Mouse (Mus musculus) activated CD4-positive, CD25-positive, alpha-beta regulatory T cell, adult 4 months (primary cell): Measurements from ENCODE around the gene Ube2l6. TPM values are rescaled to one million over a fixed set of nuclear protein-coding genes. Genes with fewer than 3 reads are reported as not detected.
"Not testable (repeated sequence)": the region's sequence is repeated elsewhere in the genome, so short reads cannot be mapped to it uniquely, and the experiment has no call there.

ENCODE experiments used
- ATAC-seq: one replicate; pipeline ENCODE4 v1.8.0; 2017
- polyA plus RNA-seq, 2 experiments: library from polyadenylated mRNA; unstranded; fragments of 100-300 nt; shearing (Covaris generic); gene quantifications; one replicate each; pipeline ENCODE4 v1.2.1; 2017

Gene Ube2l6
- polyA plus RNA-seq, 2 experiments from 2014 or later: 71.4 to 83.0 TPM

DNA sequence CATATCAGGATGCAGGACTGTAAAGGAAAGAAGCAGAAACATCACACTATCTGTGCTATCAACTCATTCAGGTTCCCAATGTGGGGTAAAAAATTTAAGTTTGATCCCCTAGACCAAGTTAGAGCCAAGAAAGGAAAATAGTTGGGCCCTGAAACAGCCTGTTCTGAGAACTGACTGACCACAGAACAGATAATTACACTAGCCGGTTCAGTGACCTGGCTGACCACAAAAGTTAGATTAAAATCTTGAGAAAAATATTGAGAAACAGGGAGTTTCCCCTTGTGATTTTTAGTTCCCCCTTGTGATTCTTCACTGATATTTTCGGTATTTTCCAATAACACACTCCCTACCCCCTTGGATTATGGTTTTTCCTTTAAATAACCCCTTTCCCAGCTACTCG is 4.8 kb upstream of the Ube2l6 start:
- ATAC-seq: no peak

DNA sequence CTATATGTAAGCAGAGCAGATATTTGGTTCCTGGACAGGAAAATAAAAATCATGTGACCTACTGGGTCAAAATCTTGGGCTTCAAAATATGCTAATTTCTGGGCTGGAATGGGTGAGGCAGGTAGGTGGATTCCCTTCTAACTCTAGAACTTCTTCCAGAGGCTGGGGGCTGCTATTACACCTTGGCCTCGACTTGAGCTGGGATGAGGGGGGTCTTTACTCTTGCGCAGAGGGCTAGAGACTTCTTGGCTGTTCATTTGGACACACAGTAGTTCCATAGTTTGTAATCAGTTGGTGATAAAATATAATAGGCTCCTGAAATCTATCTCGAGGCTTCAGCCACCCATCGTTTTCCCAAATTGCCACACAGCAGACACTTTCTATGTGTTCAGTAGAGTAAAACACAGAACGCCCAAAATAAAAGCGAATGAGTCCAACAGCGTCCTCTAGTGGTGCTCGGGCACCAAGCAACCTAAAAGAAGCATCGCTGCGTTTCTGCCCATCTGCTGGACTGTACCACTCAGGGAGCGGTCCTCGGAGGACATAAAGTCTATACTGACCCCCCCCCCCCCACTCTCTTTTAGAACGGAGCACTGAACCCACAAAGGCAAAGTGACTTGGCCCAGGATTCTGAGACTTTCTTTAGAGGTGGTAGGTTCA is 665 bp upstream of the Ube2l6 start:
- ATAC-seq: peak; percentile 55

DNA sequence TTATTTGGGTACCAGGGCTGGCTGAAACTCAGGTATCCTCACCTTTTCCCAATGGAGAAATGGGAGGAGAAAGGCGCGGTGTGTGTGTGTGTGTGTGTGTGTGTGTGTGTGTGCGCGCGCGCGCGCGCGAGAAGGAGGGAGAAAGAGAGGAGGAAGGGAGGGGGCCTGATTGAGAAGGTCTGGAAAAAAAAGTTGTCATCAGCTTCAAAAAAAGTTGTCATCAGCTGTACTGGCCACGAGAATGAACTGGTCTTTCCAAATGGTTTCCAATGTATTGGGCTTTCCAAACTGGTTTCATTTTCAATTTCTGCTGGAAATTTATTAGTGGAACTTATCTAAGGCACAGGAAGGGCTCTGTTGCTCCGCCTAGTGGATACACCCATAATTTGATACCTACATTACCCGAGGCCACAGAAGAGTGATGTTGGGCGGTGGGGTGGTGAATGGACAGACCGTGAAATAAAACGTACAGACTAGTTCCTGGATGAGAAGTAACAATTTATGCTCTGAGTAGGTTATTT is 473 bp downstream of the Ube2l6 start:
- peak; percentile 84 for ATAC-seq

DNA sequence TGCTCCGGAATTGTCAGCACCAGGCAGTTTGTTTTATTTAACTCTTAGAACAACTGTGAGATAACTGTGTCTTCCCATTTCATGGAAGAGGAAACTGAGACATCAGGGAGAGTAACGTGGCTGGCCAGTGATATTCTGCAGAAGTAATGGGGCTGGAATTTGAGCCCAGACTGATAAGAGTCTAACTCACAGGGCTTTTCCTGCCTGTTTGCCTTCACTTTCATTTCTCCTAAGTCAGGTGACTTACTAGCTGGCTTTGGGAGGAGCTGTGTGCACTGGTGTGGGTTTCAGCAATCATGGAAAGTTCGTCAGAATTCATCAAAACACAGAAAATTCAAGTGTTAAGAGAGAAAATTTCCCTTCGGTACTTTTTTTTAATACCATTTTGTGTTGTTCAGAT is 1.7 kb downstream of the Ube2l6 start:
- no peak for ATAC-seq

DNA sequence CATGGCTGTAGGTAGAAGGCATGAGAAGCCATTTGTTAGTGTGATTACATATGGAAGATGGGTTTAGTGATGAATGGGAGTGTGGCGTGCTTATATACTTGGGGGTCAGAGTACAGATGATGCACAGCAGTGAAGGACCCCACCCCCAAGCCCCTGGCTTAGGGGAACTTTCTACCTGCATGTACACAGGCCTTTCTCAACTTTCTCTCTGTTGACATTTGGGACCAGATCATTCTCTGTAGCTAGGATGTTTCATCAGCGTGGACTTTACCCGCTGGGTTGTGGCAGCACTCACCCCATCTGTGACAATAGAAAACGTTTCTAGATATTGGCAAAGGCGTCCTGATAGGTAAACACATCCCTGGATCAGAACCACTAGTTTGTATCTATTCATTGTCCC is 2.6 kb downstream of the Ube2l6 start:
- not testable (repeated sequence) for ATAC-seq

DNA sequence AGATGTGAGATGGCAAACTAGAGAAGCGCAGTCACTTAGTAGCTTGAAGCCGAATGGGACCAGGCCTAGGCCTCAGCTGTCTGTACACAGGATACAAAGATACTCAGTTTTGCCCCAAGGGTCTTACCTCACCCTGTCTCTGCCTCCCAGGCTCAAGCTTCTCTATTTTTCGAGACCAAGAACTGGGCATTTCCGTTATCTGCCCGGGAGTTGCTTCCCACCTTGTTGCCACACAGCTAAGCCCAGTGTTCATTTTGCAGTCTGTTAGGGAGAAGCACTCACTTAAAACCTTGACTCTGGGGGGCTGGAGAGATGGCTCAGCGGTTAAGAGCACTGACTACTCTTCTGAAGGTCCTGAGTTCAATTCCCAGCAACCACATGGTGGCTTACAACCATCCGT is 5.3 kb downstream of the Ube2l6 start:
- no peak for ATAC-seq

DNA sequence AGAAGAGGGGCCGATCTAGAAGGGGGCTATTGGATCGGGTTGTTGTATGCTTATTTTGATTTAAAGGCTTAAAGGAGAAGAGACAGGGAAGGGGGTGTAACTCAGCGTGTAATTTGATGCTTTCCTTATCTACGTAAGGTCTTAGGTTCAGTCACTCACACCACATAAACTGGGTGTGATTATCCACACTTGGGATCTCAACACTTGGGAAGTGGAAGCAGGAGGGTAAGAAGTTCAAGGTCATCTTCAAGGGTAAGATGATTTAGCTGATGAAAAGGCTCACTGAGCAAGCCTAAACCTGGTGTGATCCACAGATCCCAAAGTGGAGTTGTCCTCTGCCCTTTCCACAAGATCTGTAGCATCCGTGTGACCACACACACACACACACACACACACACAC is 7.9 kb downstream of the Ube2l6 start:
- no peak for ATAC-seq

DNA sequence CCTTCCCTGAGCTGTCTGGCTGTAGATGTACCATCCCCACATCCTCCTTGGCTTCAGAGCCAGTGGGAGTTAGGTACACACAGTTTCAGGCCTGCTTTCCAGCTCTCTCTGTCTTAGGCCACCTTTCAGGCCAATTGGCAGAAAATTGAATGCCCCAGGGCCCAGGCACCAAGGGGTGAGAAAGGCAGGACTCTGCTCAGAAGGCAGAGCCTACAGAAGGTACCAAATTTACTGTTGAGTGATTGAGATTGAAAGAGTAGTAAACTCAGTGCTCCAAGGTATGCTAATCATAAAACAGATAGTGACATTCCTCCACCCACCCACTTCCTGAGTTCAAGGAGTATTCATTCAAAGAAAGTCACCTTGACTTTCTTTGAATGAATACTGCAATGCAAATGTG is 10.7 kb downstream of the Ube2l6 start:
- ATAC-seq: no peak

DNA sequence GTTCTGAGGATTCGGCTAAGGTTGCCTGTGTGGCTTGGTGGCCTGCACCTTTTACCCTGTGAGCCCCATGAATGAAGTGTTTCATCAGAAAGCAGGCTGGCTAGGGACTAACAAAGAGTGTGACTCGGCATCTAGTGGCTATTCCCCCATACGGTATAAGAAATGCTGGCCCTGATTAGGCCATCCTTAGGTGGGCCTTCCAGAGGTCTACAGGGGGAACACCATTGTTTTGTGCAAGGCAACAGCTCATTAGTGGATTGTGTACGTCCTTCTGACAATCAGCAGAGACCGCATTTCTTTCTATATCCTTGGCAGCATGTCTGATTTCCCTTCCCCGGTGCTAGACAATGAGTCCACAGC is 11.9 kb downstream of the Ube2l6 start:
- no peak for ATAC-seq

DNA sequence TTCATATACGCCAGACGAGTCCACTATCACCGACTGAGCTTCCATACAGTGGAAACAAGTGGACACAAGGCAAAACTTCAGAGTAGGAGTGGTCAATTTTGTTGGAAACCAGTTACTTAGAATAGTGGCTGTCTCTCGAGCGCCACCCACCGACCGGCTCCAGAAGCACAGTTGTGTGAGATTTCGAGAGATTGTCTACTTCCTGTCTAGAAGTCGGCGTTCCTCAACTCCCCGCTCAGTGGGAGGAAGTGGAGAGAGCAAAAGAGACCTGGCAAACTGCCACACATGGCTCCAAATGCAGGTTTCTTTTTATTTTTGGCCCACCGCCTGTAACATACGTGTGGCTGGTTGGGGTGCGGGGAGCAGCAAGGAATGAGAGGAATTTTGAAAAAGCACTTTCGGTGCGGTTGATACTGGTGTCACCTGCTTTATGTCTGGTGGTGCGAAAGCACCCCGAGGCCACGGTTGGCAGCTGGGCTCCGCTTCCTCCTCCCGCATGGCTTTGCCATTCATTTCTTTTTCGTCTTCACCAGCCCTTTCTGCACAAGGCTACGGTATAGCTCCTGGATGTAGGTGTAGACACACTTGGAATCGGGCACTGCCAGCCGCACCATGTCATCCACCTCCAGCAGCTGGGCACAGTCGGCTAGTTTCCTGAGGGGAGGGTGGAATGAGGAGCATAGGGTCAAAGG is 12.4 kb downstream of the Ube2l6 start:
- peak; percentile 94 for ATAC-seq

DNA sequence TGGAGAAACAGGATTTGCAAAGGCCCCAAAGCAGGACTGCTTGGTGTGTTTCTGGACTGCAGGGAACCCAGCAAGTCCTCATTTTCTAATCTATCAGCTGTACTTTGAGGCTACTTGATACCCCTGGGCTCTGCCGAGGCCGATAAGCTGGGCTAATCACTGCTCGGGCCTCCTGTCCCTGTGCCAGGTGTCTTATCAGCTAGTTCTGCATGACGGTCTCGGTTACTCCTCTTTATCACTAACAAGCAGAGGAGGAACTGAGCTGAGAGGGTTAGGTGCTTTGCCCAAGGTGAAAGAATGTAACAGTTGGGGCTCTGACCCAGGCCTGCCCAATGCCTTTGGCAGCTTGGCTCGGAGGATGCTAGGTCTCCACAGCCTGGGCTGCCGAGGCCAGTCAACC is 13.3 kb downstream of the Ube2l6 start:
- ATAC-seq: no peak

DNA sequence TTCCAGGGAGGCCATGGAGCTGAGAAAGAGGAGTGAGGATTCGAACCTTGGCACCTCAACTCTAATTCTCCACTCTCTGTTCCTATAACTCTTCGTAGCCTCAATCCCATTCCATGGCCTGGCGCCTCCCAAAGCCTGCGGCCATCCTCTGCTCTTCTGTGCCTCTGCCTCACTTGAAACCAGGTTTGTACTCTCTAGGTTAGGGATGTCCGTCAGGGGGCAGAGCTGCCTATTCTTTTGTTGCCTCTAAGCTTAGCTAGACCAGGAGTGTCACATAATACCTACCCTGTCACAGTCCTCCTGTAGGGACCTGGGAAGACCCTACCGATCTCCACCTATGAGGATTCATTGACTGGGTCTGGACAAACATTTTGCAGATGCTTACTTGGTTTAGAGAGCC is 14.0 kb downstream of the Ube2l6 start:
- no peak for ATAC-seq

DNA sequence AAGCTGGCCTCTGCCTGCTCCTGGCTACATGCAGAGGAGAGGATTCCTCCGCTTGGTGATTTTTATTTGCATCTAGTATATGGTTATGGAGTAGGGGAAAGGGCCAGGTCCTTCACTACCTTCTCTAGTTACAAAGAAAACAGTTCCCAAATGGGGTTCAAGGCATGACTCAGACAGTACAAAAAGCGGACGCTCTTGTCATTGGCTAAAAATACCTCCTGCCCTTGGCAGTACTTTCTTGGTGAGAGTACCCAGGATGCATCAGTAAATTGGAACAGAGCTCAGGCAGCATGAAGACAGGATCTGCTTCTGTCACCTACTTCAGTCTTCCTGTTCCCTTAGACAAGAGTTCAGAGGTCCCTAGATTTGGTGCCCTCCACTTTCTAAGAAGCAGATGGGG is 21.2 kb downstream of the Ube2l6 start:
- no peak for ATAC-seq

DNA sequence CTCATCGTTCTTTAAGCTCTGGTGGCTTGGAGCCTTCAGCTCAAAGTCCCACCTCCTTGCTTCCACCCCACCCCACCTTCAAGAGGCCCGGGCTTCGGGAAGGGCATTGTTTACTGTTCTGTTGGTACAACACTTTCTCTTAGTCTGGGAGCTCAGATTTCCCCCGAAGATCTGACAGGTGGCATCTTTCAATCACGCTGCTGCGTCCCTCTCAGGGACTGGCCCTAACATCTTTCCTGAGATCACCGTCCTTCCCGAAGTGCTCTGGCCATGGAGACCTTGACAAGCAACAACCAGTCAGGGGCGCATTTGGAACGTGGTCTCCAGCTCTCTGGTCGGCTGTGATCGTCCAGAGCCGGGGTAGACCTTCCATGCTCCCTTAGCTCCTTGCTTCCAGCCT is 23.9 kb downstream of the Ube2l6 start, which contains the start of gene Smtnl1:
TSS of gene Smtnl1 (minus strand) at position 101 of the 400 bp plus-strand sequence.
- ATAC-seq: no peak

DNA sequence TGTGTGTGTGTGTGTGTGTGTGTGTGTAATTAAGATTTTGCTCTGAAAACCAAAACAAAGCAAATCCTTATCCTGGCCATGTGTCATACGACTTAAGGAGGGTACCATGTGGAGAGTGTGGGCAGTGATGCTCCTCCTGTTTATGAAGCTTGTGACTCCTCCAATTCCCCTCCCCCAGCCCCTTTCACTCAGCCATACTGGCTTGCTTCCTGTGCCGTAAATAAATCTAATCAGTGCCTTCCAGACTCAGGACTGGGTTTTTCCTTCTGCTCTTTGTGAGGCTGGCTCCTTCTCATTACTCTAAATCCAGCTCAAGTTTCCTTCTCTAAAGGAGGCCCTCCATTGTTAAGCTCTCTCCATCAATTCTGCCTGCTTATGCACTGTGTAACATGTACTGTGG is 24.6 kb downstream of the Ube2l6 start:
- no peak for ATAC-seq

DNA sequence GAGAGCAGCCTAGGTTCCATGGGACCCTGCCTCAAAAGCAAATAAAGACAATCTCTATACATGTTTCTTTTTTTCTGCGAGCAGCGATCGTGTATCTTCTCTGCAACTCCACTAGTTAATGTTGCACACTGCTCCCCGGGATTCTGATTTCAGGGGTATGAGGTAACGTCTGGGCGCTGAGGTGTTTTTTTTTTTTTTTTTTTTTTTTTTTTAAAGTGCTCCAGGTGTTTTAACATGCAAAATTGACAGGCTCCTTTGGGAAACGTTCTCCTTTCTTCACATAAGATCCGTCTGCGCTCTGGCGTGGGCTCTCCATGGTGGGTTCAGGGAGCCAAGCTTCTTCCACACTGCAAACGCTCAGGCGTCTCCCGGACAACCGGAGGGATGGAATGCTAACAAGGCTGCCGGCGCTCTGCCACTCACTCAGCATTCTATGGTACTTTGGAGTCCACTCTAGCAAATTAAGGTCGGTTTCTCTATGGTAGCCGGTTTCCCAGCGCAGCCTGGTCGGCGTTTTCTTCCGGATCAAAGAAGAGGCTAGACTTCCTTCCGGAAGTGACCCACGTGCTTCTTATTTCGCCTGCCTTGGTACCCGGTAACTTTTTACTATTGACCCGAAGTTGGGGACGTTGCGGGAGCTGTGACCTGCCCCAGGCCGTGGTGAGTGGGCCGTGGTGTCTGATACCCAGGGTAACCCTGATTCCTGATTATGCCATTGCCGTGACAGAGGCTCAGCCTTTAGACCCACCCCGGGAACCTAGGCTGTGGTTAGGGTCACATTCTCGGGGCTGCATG is 28.1 kb downstream of the Ube2l6 start, which contains the start of gene Timm10:
TSS of gene Timm10 (plus strand) at position 510 of the 795 bp plus-strand sequence.
- ATAC-seq: peak; percentile 86

DNA sequence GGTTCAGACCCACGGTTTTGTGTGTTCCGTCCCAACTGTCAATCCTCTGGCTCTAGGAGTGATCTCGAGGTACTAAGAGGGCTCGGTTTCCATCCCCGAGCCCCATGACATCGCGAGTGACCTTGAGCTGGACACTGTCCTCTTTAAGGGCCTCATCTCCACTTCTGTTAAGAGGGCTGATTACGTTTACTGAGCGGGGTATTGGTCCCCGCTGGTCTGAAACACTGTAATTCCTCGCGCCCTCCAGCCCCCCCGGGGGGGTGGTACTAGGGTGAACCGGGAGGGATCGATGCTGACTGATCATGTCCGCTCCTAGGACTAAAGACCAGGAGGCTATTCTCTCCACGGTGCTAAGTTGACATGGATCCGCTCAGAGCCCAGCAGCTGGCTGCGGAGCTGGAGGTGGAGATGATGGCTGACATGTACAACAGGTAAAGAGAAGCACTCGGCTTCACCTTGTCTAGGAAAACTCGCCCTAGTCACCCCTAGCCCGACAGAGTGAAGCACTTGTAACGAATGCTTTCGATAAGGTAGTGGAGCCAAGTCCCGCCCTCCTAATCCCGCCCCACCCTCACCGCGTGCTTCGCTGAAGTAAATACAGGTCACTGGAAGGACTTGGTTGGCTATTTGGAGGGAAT is 28.8 kb downstream of the Ube2l6 start:
- no peak for ATAC-seq

DNA sequence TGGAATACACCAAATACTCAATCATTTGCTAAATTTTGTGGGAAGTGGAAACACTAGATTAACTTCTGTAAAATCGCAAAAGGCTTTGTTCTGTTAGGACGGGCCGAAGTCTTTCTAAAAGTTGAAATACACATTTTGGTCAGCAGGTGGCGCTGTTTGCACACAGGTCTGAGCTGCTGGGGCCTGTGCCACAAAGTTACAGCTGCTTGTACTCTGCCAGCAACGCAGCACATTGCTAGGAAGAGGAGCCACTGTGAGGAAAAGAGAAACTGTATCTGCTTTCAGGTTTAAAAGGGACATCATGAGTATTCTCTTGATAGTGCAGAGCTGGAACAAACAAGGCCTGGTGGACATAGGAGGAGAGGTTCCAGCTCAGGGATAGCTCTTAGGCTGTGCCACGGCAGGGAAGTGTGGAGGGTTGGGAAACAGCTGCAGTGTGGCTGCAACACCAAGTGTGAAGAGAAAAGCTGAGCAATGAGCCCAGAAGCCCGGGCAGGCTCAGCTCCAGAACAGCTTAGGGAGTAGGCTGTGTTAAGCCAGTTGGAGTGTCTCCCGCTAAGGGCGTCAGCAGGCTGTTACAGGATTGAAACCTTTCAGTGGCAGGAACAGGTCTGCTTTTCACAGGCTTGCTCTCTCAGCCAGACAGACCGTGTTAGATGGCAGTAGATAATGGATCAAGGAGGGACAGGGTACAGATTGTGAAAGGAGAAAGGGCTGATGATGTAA is 33.2 kb downstream of the Ube2l6 start:
- peak; percentile 60 for ATAC-seq

DNA sequence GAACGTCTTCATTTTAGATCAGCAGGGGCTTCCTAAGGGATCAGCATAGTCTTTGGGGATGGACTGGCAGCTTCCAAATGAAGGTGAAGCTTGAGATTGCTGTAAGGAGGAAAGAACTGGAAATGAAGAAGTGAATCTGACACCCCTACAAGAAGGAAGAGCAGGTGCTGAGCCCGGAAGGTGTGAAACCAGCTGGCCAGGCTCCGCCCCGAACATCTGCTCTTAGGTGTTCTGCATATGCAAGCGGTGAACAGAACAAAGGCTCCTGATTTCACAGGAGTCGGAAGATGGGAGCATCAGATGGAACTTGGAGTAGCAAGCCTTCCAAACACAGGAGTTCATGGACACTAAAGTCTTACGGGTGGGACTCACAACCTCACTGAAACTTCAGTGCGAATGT is 38.5 kb downstream of the Ube2l6 start:
- no peak for ATAC-seq

DNA sequence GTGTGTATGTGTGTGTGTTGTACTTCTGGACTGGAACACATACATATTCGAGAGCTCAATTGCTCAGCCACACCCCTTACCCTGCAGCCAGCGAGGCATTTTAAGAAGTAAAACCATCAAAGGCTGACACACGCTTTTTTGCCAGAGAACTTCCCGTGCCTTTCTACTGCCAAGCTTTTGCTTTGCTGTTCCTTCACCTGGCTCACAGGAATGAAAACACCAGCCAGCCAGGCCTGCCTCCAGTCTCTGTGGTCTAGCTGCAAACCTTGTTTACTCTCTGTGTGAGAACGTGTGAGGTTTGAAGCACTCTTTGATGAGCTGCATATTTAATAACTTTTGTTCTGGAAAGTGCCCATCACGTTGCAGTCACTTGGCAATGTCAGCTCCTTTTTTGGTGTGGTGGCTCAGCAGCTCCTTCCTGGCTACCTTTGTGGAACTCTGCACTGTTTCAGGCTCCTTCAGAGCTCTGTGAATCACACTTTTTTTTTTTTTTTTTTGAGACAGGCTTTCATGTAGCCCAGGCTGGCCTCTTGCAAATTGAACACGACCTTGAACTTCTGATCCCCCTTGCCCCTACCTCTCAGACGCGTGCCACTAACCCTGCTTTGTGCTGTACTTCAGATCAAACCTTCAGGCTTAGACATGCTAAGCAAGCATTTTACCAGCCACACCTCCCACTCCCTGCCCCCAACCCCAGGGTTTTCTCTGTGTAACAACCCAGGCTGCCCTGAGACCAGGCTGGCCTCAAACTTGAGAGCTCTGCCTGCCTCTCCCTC is 39.4 kb downstream of the Ube2l6 start:
- peak; percentile 50 for ATAC-seq

DNA sequence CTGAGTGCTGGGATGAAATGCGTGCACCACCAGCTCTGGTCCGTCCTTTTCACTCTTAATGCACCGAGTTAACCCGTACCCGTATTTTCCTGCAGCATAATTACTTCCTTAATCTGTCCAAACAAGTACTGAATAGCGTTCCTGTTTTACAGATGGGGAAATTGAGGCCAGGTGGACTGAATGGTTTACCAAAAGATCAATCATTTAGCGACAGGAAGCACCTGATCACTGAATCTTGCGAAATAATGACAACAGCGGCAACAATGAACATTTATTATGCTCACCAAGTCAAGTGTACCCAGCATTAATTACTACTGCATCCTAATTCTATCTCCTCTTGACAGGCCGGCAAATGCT is 39.9 kb downstream of the Ube2l6 start, which contains the start of gene Slc43a1:
TSS of gene Slc43a1 (plus strand) at position 258 of the 357 bp plus-strand sequence.
- no peak for ATAC-seq
